Mouse (Mus musculus): Measurements from ENCODE around the gene Slc12a7. TPM values are rescaled to one million over a fixed set of nuclear protein-coding genes. Genes with fewer than 3 reads are reported as not detected.

The Slc12a7 gene
- polyA plus RNA-seq, 1 experiment from 2014 or later: 14.4 TPM

GRCm38 (mm10) chr13:73743662-73744061 lies 10.8 kb downstream of the Slc12a7 start:
- 50% methylated on average over 3 of the region's 3 CpGs for WGBS (ENCODE audit: insufficient replicate concordance)

GRCm38 (mm10) chr13:73748663-73749440 lies 16.0 kb downstream of the Slc12a7 start:
- Histone ChIP-seq H3K36me3 (ENCODE audit: control insufficient read depth, insufficient read depth) (no peaks in the 10 kb centered on the region), H3K4me1 (ENCODE audit: control insufficient read depth, low read depth, low read length) (no peaks in the 10 kb centered on the region), H3K9ac (ENCODE audit: low read depth, low read length) (no peak overlapping the region), H3K4me2 (ENCODE audit: low read depth, low read length) (no peak overlapping the region), H3K27ac (ENCODE audit: low read length) (no peak overlapping the region), H3K27me3 (ENCODE audit: control insufficient read depth, insufficient read depth, low read depth, low read length) (no peaks in the 10 kb centered on the region), H3K4me3 (ENCODE audit: low read depth, low read length) (no peak overlapping the region), H3K9me3 (replicated peaks; ENCODE audit: control insufficient read depth, low read length) (no peaks in the 10 kb centered on the region)
- ATAC-seq (ENCODE audit: low read depth): 0 out of 2 replicates have a peak, but pooled peaks have one; percentile 35
- 18% methylated on average over 15 of the region's 15 CpGs for WGBS (ENCODE audit: insufficient replicate concordance)

More at GRCm38 (mm10) chr13:73743662-73744061, 10.8 kb downstream of the Slc12a7 start:
- Histone ChIP-seq H3K27ac (ENCODE audit: low read length) (no peak overlapping the region), H3K9me3 (replicated peaks; ENCODE audit: control insufficient read depth, low read length) (no peaks in the 10 kb centered on the region), H3K9ac (ENCODE audit: low read depth, low read length) (no peak overlapping the region), H3K27me3 (ENCODE audit: control insufficient read depth, insufficient read depth, low read depth, low read length) (no peaks in the 10 kb centered on the region), H3K36me3 (ENCODE audit: control insufficient read depth, insufficient read depth) (no peaks in the 10 kb centered on the region), H3K4me1 (ENCODE audit: control insufficient read depth, low read depth, low read length) (no peaks in the 10 kb centered on the region), H3K4me2 (ENCODE audit: low read depth, low read length) (no peak overlapping the region), H3K4me3 (ENCODE audit: low read depth, low read length) (no peak overlapping the region)
- ATAC-seq (ENCODE audit: low read depth): no peak

- Histone ChIP-seq H3K4me1 (ENCODE audit: control insufficient read depth, low read depth, low read length) (no peaks in the 10 kb centered on the region; the same call in 1 of the 2 replicates), H3K4me2 (ENCODE audit: low read depth, low read length) (no peak overlapping the region), H3K4me3 (ENCODE audit: low read depth, low read length) (no peak overlapping the region), H3K27me3 (ENCODE audit: control insufficient read depth, insufficient read depth, low read depth, low read length) (no peaks in the 10 kb centered on the region), H3K9me3 (replicated peaks; ENCODE audit: control insufficient read depth, low read length) (no peaks in the 10 kb centered on the region), H3K27ac (ENCODE audit: low read length) (no peak overlapping the region), H3K36me3 (ENCODE audit: control insufficient read depth, insufficient read depth) (no peaks in the 10 kb centered on the region), H3K9ac (ENCODE audit: low read depth, low read length) (no peak overlapping the region)
- 51% methylated on average over 6 of the region's 6 CpGs for WGBS (ENCODE audit: insufficient replicate concordance)
- ATAC-seq (ENCODE audit: low read depth): no peak
Observed at GRCm38 (mm10) chr13:73750435-73750834, 17.5 kb downstream of the Slc12a7 start.

DNA sequence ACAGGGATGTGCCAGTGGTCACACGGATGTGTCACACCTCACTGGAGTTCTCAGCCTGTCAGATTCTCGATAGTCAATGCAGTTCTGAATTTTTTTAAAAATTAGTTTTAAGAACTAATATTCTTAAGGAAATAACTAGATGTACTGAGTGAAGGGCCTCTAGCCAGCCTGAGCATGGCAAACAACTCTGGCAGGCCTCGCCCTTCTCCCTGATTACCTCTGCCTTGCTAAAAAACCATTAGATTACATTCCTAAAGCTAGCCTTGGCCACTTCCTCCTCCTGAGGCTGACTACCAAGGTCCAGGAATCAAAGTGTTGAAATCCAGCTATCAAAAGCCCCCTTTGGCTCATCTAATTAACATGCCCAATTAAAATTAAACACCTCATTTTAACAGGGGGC lies 18.4 kb downstream of the Slc12a7 start:
- Histone ChIP-seq H3K27ac (ENCODE audit: low read length) (no peak overlapping the region), H3K27me3 (ENCODE audit: control insufficient read depth, insufficient read depth, low read depth, low read length) (no peaks in the 10 kb centered on the region), H3K4me1 (ENCODE audit: control insufficient read depth, low read depth, low read length) (no peaks in the 10 kb centered on the region; the same call in 1 of the 2 replicates), H3K4me2 (ENCODE audit: low read depth, low read length) (no peak overlapping the region), H3K4me3 (ENCODE audit: low read depth, low read length) (no peak overlapping the region), H3K9me3 (replicated peaks; ENCODE audit: control insufficient read depth, low read length) (no peaks in the 10 kb centered on the region), H3K9ac (ENCODE audit: low read depth, low read length) (no peak overlapping the region), H3K36me3 (ENCODE audit: control insufficient read depth, insufficient read depth) (no peaks in the 10 kb centered on the region)
- WGBS (ENCODE audit: insufficient replicate concordance): 61% methylated on average over 3 of the region's 3 CpGs
- no peak for ATAC-seq (ENCODE audit: low read depth)

GRCm38 (mm10) chr13:73755809-73756208 lies 22.9 kb downstream of the Slc12a7 start:
- H3K36me3 ChIP-seq (ENCODE audit: control insufficient read depth, insufficient read depth): no peaks in the 10 kb centered on the region
- H3K27ac ChIP-seq (ENCODE audit: low read length): no peak overlapping the region
- H3K4me1 ChIP-seq (ENCODE audit: control insufficient read depth, low read depth, low read length): peaks cover 2% of the 10 kb centered on the region
- 41% methylated on average over 3 of the region's 3 CpGs for WGBS (ENCODE audit: insufficient replicate concordance)
- H3K9me3 ChIP-seq (replicated peaks; ENCODE audit: control insufficient read depth, low read length): no peaks in the 10 kb centered on the region
- ATAC-seq (ENCODE audit: low read depth): peak; percentile 81
- no peaks in the 10 kb centered on the region for H3K27me3 ChIP-seq (ENCODE audit: control insufficient read depth, insufficient read depth, low read depth, low read length)
- H3K9ac ChIP-seq (ENCODE audit: low read depth, low read length): no peak overlapping the region
- H3K4me2 ChIP-seq (ENCODE audit: low read depth, low read length): no peak overlapping the region
- no peak overlapping the region for H3K4me3 ChIP-seq (ENCODE audit: low read depth, low read length)

DNA sequence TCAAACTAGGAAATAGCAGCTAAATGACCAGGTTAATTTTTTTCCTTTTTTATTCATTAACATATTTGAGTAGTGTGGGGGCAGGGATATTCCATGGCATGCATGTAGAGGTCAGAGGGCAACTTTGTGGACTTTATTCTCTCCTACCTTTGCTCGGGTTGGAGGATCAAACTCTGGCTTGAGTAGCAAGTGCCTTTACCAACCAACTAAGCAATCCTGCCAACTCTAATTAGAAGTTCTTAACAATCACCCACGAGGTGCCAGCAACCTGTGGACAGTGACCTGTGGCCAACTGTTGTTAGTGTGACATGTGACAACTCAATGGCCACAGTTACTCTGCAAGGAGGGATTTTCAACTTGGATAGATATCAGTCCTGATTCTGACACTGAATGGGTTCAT lies 24.0 kb downstream of the Slc12a7 start:
- H3K27ac ChIP-seq (ENCODE audit: low read length): no peak overlapping the region
- ATAC-seq (ENCODE audit: low read depth): no peak
- no peak overlapping the region for H3K4me3 ChIP-seq (ENCODE audit: low read depth, low read length)
- no peaks in the 10 kb centered on the region for H3K9me3 ChIP-seq (replicated peaks; ENCODE audit: control insufficient read depth, low read length)
- no peaks in the 10 kb centered on the region for H3K36me3 ChIP-seq (ENCODE audit: control insufficient read depth, insufficient read depth)
- H3K4me1 ChIP-seq (ENCODE audit: control insufficient read depth, low read depth, low read length): peaks cover 2% of the 10 kb centered on the region
- 29% methylated on average over 2 of the region's 2 CpGs for WGBS (ENCODE audit: insufficient replicate concordance)
- H3K9ac ChIP-seq (ENCODE audit: low read depth, low read length): no peak overlapping the region
- no peak overlapping the region for H3K4me2 ChIP-seq (ENCODE audit: low read depth, low read length)
- H3K27me3 ChIP-seq (ENCODE audit: control insufficient read depth, insufficient read depth, low read depth, low read length): no peaks in the 10 kb centered on the region

DNA sequence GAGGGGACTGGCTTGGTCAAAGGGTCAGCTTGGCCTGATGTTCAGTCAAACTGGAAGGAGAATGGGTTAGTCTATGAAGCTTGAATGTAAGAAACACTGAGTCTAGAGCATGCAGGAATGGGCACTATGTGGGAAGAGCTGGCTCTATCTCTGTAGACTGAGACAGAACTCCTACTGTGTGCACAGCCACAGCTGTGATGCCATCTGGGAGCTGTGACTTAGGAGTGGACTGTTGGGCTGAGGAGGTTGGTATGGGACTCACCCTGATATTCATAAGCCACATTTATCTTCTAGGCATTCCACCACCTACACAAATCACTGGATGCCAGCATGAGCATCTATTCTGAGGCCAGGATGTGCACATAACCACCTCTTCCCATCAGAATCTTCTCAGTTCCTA lies 24.5 kb downstream of the Slc12a7 start:
- Histone ChIP-seq H3K4me1 (ENCODE audit: control insufficient read depth, low read depth, low read length) (peaks cover 2% of the 10 kb centered on the region), H3K9me3 (replicated peaks; ENCODE audit: control insufficient read depth, low read length) (no peaks in the 10 kb centered on the region), H3K4me2 (ENCODE audit: low read depth, low read length) (no peak overlapping the region), H3K9ac (ENCODE audit: low read depth, low read length) (no peak overlapping the region), H3K4me3 (ENCODE audit: low read depth, low read length) (no peak overlapping the region), H3K27ac (ENCODE audit: low read length) (no peak overlapping the region), H3K36me3 (ENCODE audit: control insufficient read depth, insufficient read depth) (no peaks in the 10 kb centered on the region), H3K27me3 (ENCODE audit: control insufficient read depth, insufficient read depth, low read depth, low read length) (no peaks in the 10 kb centered on the region)
- ATAC-seq (ENCODE audit: low read depth): no peak

DNA sequence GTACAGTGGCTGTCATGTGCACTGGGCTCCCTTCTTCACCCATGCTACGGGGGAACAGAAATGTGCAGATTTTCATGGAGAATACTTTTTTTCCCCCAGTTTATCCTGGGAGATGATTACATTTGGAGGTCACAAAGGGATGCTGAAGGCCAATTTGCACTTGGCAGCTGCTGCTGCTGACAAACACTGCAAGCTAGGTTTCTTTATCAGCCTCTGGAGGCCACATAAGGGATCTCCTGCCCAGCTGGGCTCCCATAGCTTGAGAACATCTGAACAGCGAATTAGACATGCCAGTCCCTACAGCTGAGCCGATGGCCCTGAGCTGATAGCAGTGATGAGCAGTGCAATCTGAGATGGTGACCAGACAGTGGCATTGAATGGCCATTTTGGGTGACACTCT lies 26.7 kb downstream of the Slc12a7 start:
- H3K9me3 ChIP-seq (replicated peaks; ENCODE audit: control insufficient read depth, low read length): no peaks in the 10 kb centered on the region
- no peaks in the 10 kb centered on the region for H3K27me3 ChIP-seq (ENCODE audit: control insufficient read depth, insufficient read depth, low read depth, low read length)
- no peak overlapping the region for H3K9ac ChIP-seq (ENCODE audit: low read depth, low read length)
- peaks cover 17% of the 10 kb centered on the region for H3K4me1 ChIP-seq (ENCODE audit: control insufficient read depth, low read depth, low read length)
- no peak overlapping the region for H3K4me3 ChIP-seq (ENCODE audit: low read depth, low read length)
- WGBS (ENCODE audit: insufficient replicate concordance): 48% methylated on average over 3 of the region's 3 CpGs
- H3K27ac ChIP-seq (ENCODE audit: low read length): no peak overlapping the region
- no peaks in the 10 kb centered on the region for H3K36me3 ChIP-seq (ENCODE audit: control insufficient read depth, insufficient read depth)
- ATAC-seq (ENCODE audit: low read depth): no peak
- no peak overlapping the region for H3K4me2 ChIP-seq (ENCODE audit: low read depth, low read length)

DNA sequence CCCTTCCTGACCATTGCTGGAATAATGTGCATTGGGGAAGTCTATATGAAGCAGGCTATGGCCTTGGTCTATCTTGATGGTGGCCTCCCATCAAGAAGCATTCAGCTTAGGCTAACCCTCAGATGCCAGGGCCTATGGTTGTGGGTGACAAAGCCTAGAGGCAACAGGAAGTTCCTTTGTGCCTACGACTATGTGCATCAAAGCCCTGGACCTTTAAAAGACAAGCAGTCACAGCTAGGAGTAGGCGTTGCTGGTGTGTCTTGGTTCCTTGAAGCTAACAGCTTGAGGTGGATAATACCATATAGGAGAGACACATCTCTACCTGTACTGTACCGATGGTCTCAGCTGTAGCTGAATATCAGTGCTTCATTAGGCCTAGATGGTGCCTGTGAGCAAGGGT lies 27.2 kb downstream of the Slc12a7 start:
- Histone ChIP-seq H3K27me3 (ENCODE audit: control insufficient read depth, insufficient read depth, low read depth, low read length) (no peaks in the 10 kb centered on the region), H3K9me3 (replicated peaks; ENCODE audit: control insufficient read depth, low read length) (no peaks in the 10 kb centered on the region), H3K4me1 (ENCODE audit: control insufficient read depth, low read depth, low read length) (peaks cover 17% of the 10 kb centered on the region), H3K9ac (ENCODE audit: low read depth, low read length) (no peak overlapping the region), H3K4me3 (ENCODE audit: low read depth, low read length) (no peak overlapping the region), H3K36me3 (ENCODE audit: control insufficient read depth, insufficient read depth) (no peaks in the 10 kb centered on the region), H3K4me2 (ENCODE audit: low read depth, low read length) (no peak overlapping the region), H3K27ac (ENCODE audit: low read length) (no peak overlapping the region)
- WGBS (ENCODE audit: insufficient replicate concordance): 59% methylated on average over 3 of the region's 3 CpGs
- no peak for ATAC-seq (ENCODE audit: low read depth)
